Mouse (Mus musculus): ENCODE data around the gene Olfr203. TPM values are rescaled to one million over a fixed set of nuclear protein-coding genes. Genes with fewer than 3 reads are reported as not detected.

Gene Olfr203
- polyA plus RNA-seq (2012; ENCODE audit: low replicate concordance), result not detected in 2 replicates

GRCm38 (mm10) chr16:59298581-59298980 lies at the start of gene Olfr203:
Gene Olfr203 (plus strand): TSS chr16:59298881.

GRCm38 (mm10) chr16:59272532-59272931 lies 26.1 kb upstream of the Olfr203 start, which contains the start of gene Olfr201:
Gene Olfr201 (minus strand): TSS chr16:59272632.

GRCm38 (mm10) chr16:59286693-59287092 lies 12.0 kb upstream of the Olfr203 start, which contains the start of gene Olfr202:
Gene Olfr202 (minus strand): TSS chr16:59286793.

GRCm38 (mm10) chr16:59318148-59318547 lies 19.5 kb downstream of the Olfr203 start, which contains the start of gene Olfr204:
Gene Olfr204 (minus strand): TSS chr16:59318248.

GRCm38 (mm10) chr16:59331038-59331437 lies 32.4 kb downstream of the Olfr203 start, which contains the start of gene Olfr205:
Gene Olfr205 (minus strand): TSS chr16:59331138.

GRCm38 (mm10) chr16:59349146-59349545 lies 50.5 kb downstream of the Olfr203 start, which contains the start of gene Olfr206:
Gene Olfr206 (minus strand): TSS chr16:59349246.

Other genes with a start within 250 kb of the Olfr203 start
- gene Olfr190, start 220.9 kb upstream of the Olfr203 start, polyA plus RNA-seq (2012; ENCODE audit: low replicate concordance), result not detected in 2 replicates
- gene Olfr191, start 209.1 kb upstream of the Olfr203 start, polyA plus RNA-seq (2012; ENCODE audit: low replicate concordance), result not detected in 2 replicates
- not detected in 2 replicates for gene Olfr193, start 187.0 kb upstream of the Olfr203 start, polyA plus RNA-seq (2012; ENCODE audit: low replicate concordance)
- gene Olfr194, start 177.8 kb upstream of the Olfr203 start, polyA plus RNA-seq (2012; ENCODE audit: low replicate concordance), result not detected in 2 replicates
- gene Olfr195, start 151.8 kb upstream of the Olfr203 start, polyA plus RNA-seq (2012; ENCODE audit: low replicate concordance), result not detected in 2 replicates
- 0.14 TPM in 1 of 2 replicates, not detected in the other for gene Olfr196, start 128.4 kb upstream of the Olfr203 start, polyA plus RNA-seq (2012; ENCODE audit: low replicate concordance)
- not detected in 2 replicates for gene Olfr198, start 95.3 kb upstream of the Olfr203 start, polyA plus RNA-seq (2012; ENCODE audit: low replicate concordance)
- not detected in 2 replicates for gene Olfr199, start 79.1 kb upstream of the Olfr203 start, polyA plus RNA-seq (2012; ENCODE audit: low replicate concordance)
- not detected in 2 replicates for gene Olfr201, start 26.2 kb upstream of the Olfr203 start, polyA plus RNA-seq (2012; ENCODE audit: low replicate concordance)
- gene Olfr202, start 12.1 kb upstream of the Olfr203 start, polyA plus RNA-seq (2012; ENCODE audit: low replicate concordance), result not detected in 2 replicates
- not detected in 2 replicates for gene Olfr204, start 19.4 kb downstream of the Olfr203 start, polyA plus RNA-seq (2012; ENCODE audit: low replicate concordance)
- not detected in 2 replicates for gene Olfr205, start 32.3 kb downstream of the Olfr203 start, polyA plus RNA-seq (2012; ENCODE audit: low replicate concordance)
- not detected in 2 replicates for gene Olfr206, start 50.4 kb downstream of the Olfr203 start, polyA plus RNA-seq (2012; ENCODE audit: low replicate concordance)
- gene Olfr209, start 65.1 kb downstream of the Olfr203 start, polyA plus RNA-seq (2012; ENCODE audit: low replicate concordance), result not detected in 2 replicates
- 0.09 TPM in 1 of 2 replicates, not detected in the other for gene Gabrr3, start 108.5 kb downstream of the Olfr203 start, polyA plus RNA-seq (2012; ENCODE audit: low replicate concordance)
- gene Riox2, start 172.9 kb downstream of the Olfr203 start, polyA plus RNA-seq (2012; ENCODE audit: low replicate concordance), result 2.1 and 3.5 TPM in 2 replicates